Mouse (Mus musculus) small intestine, adult 2 months (tissue): ENCODE data around the gene Eml4. TPM values are rescaled to one million over a fixed set of nuclear protein-coding genes. Genes with fewer than 3 reads are reported as not detected.

Experiments used
- H3K27ac ChIP-seq: fragments of 200-500 bp; 2 replicates; pipeline ENCODE4 v1.5.1; 2012; ENCODE audit warnings: low read depth, low read length, control low read depth, inconsistent platforms; ENCODE audit not compliant: insufficient read depth
- H3K27me3 ChIP-seq: fragments of 200-500 bp; 2 replicates; pipeline ENCODE4 v1.6.1; 2012; ENCODE audit warnings: mild to moderate bottlenecking, moderate library complexity, low read length, inconsistent platforms; ENCODE audit not compliant: control insufficient read depth, insufficient read depth
- H3K36me3 ChIP-seq: fragments of 200-500 bp; 2 replicates; pipeline ENCODE4 v1.6.1; 2012; ENCODE audit warnings: mild to moderate bottlenecking, low read length, control low read depth, inconsistent platforms; ENCODE audit not compliant: control insufficient read depth, insufficient read depth
- H3K4me1 ChIP-seq: fragments of 200-500 bp; 2 replicates; pipeline ENCODE4 v1.6.1; 2012; ENCODE audit warnings: low read length, inconsistent platforms, mixed read lengths; ENCODE audit not compliant: control insufficient read depth, insufficient read depth, insufficient read length
- H3K4me3 ChIP-seq: fragments of 200-500 bp; 2 replicates; pipeline ENCODE4 v1.5.1; 2012; ENCODE audit warnings: low read depth, mild to moderate bottlenecking, control low read depth, inconsistent platforms, low read length, moderate library complexity
- CTCF ChIP-seq: fragments of 200-500 bp; IDR thresholded peaks from 2 replicates; pipeline ENCODE4 v1.5.1; 2012; ENCODE audit warnings: low read depth, mild to moderate bottlenecking, control low read depth, inconsistent platforms, low read length, moderate library complexity, mixed read lengths; ENCODE audit not compliant: insufficient replicate concordance, insufficient read length; ENCODE audit errors: extremely low read depth
- POLR2A ChIP-seq: fragments of 200-500 bp; IDR thresholded peaks from 2 replicates; pipeline ENCODE4 v1.6.1; 2012; ENCODE audit warnings: low read depth, mild to moderate bottlenecking, control low read depth, inconsistent platforms, low read length, moderate library complexity
- WGBS: fragments of 180-500 bp; shearing (Covaris S2); methylation state at CpG from one replicate; pipeline ENCODE4 v1.1.7; 2018; 5-methylcytosine and 5-hydroxymethylcytosine counted together
- polyA plus RNA-seq: library from polyadenylated mRNA; depleted of rRNA; stranded (reverse); fragments of >200 nt; gene quantifications from 2 replicates; pipeline ENCODE4 v1.2.3, GENCODE M21; 2012

Eml4 gene
- polyA plus RNA-seq, 1 experiment: 8.9 TPM

GRCm38 (mm10) chr17:83451367-83451766 is 100.6 kb downstream of the Eml4 start:
- Histone ChIP-seq H3K4me3 (no peak overlapping the region), H3K27me3 (no peaks in the 10 kb centered on the region), H3K27ac (no peak overlapping the region), H3K4me1 (no peaks in the 10 kb centered on the region), H3K36me3 (peaks cover 58% of the 10 kb centered on the region)
- WGBS: 90% methylated on average over 8 of the region's 8 CpGs
- TF ChIP-seq POLR2A: no peak
- no peak for TF ChIP-seq CTCF

DNA sequence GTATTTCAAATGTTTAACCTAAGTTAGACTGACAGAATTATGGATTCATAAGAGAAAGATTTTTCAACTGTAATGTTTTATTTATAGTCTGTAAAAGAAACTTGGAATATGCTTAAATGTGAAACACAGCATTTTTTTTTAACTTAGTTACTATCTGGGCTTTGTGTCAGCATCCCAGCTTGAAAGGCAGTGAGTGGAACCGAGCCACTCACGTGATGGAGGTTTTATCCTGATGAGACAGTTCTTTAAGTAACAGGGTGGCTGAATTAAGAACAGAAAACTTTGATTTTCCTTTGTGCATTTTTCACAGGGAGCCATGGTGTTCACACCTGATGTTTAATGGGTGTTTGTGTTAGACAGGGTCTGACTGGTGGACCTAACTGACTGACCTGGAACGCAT is 101.1 kb downstream of the Eml4 start:
- Histone ChIP-seq H3K4me1 (no peaks in the 10 kb centered on the region), H3K27ac (no peak overlapping the region), H3K4me3 (no peak overlapping the region), H3K27me3 (no peaks in the 10 kb centered on the region), H3K36me3 (peaks cover 59% of the 10 kb centered on the region)
- TF ChIP-seq POLR2A: no peak
- TF ChIP-seq CTCF: no peak
- WGBS: 96% methylated on average over 3 of the region's 3 CpGs

DNA sequence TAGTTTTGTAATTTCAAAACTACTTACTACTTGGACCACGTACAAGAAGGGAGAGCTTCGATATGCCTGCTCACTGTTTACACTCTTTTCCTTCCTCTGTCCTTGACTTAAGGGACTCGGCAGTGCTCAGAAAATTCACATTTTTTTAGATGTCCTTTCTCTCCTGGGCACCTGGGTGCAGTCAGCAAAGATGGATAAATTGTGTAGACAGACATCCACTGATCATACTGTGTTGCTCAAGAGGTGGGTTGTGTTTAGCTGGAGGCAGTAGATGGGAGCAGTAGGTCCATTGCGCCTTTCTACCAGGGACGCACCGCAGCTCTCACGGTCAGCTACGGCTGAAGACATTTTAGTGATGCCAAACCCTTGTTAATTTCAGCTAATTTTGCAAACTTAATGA is 101.7 kb downstream of the Eml4 start:
- Histone ChIP-seq H3K27ac (no peak overlapping the region), H3K4me3 (no peak overlapping the region), H3K4me1 (no peaks in the 10 kb centered on the region), H3K36me3 (peaks cover 62% of the 10 kb centered on the region), H3K27me3 (no peaks in the 10 kb centered on the region)
- TF ChIP-seq POLR2A (no peak), CTCF (no peak)
- 89% methylated on average over 8 of the region's 8 CpGs for WGBS

DNA sequence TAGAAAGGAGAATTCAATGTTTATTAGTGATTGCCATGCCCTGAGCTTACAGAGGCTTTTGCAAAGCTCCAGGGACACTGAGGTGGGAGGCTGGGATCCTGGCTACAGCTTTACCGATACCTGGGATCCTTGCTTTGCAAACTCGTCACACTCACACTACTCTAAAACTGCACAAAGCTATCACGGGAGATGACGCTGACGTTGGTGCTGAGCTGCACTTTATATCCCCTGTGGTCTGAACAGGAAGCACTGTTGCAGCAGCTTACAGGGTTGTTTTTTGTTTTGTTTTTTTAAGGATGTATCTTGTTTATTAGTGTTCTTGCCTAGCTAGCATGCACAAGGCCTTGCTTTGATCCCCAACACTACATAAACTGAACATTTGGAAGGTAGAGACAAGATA is 102.9 kb downstream of the Eml4 start:
- Histone ChIP-seq H3K27me3 (no peaks in the 10 kb centered on the region), H3K36me3 (peaks cover 67% of the 10 kb centered on the region), H3K4me3 (no peak overlapping the region), H3K4me1 (no peaks in the 10 kb centered on the region), H3K27ac (no peak overlapping the region)
- 80% methylated on average over 5 of the region's 5 CpGs for WGBS
- TF ChIP-seq POLR2A (no peak), CTCF (no peak)

DNA sequence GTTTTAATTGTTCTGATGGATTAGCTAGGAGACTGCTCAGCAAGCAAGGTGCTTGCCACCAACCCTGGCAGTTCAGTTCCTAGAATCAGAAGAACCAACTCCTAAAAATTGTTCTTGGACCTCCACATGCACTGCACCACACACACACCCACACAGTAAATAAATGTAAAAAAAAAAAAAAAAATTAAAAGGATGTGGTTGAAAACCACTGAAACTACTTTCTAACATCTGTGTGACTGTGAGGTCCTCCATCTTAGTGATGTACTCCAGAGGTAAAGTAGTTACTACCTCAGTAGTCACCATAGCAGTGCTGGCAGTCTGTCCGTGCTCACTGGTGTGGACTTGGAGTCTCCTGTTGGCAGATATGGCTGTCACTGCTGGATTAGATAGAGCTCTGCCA is 106.5 kb downstream of the Eml4 start:
- Histone ChIP-seq H3K27me3 (no peaks in the 10 kb centered on the region), H3K4me1 (no peaks in the 10 kb centered on the region), H3K36me3 (peaks cover 66% of the 10 kb centered on the region), H3K4me3 (no peak overlapping the region), H3K27ac (no peak overlapping the region)
- 70% methylated on average over 1 of the region's 1 CpGs for WGBS
- TF ChIP-seq CTCF (no peak), POLR2A (no peak)

- TF ChIP-seq POLR2A: no peak
- no peak for TF ChIP-seq CTCF
Measured at GRCm38 (mm10) chr17:83465969-83466368, 115.2 kb downstream of the Eml4 start.

DNA sequence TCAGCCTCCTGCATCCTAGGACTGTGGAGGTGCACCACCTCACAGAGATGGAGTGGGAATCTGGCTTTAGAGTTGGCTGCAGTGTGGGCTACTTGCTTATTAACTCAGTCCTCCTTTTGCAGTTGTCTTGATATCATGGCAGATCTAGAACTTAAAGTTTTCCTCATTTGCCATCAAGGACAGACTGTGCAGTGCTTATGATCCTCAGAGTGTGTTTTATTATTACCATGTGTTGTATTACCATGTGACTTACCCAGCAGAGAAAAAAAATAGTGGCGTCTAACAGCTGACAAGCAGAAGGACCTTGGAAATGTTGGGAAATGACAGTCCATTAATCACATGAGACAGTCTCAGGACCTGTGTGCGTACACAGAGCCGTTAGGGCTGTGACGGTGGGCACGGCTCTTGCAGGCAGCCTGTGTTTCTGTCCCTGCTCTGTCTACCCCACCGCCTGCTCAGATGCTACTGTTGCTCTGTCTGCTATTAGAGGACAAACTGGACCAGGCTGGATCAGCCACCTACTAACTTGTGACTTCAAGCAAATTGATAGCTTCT is 116.0 kb downstream of the Eml4 start:
- H3K27ac ChIP-seq: no peak overlapping the region
- H3K36me3 ChIP-seq: peaks cover 46% of the 10 kb centered on the region
- TF ChIP-seq CTCF: no peak
- no peak for TF ChIP-seq POLR2A
- H3K4me1 ChIP-seq: no peaks in the 10 kb centered on the region
- no peaks in the 10 kb centered on the region for H3K27me3 ChIP-seq
- no peak overlapping the region for H3K4me3 ChIP-seq
- WGBS: 83% methylated on average over 6 of the region's 6 CpGs

More at GRCm38 (mm10) chr17:83465969-83466368, 115.2 kb downstream of the Eml4 start:
- 94% methylated on average over 5 of the region's 5 CpGs for WGBS
- Histone ChIP-seq H3K36me3 (peaks cover 49% of the 10 kb centered on the region), H3K27me3 (no peaks in the 10 kb centered on the region), H3K4me1 (no peaks in the 10 kb centered on the region), H3K4me3 (no peak overlapping the region), H3K27ac (no peak overlapping the region)

DNA sequence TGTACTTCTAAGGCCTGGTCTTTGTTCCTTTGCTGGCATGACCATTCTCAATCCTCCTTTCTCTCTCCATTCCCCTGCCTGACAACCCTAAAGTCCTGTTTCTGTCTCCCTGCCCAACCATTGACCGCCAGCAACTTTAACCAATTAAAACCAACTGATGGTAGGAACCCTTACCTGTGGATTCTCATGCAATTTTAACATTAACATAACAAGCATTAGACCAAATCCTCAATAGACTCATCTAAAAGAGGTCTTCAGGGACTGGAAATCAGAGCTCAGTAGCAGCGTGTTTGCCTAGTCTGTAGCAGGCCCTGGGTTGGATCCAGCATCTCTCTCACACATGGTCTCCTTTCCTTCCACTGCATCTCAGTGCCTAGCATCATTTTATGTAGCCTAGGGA is 118.9 kb downstream of the Eml4 start:
- TF ChIP-seq CTCF (no peak), POLR2A (no peak)

More for the DNA sequence above, 118.9 kb downstream of the Eml4 start:
- H3K27me3 ChIP-seq: no peaks in the 10 kb centered on the region
- no peak overlapping the region for H3K27ac ChIP-seq
- no peak overlapping the region for H3K4me3 ChIP-seq
- peaks cover 51% of the 10 kb centered on the region for H3K36me3 ChIP-seq
- H3K4me1 ChIP-seq: no peaks in the 10 kb centered on the region
- WGBS: 97% methylated on average over 2 of the region's 2 CpGs
